Mouse (Mus musculus): ENCODE results near the gene Frs3.
"Not testable (repeated sequence)": the region's sequence is repeated elsewhere in the genome, so short reads cannot be mapped to it uniquely, and the experiment has no call there.

Gene Frs3

GRCm38 (mm10) chr17:47688608-47689575, at the start of gene Frs3:
Frs3 (plus strand) TSS chr17:47689030.
- in situ Hi-C loops (cut with MboI; ENCODE audit: low sequenced_read_pairs): no loop called here

GRCm38 (mm10) chr17:47642992-47643391, 45.8 kb upstream of the Frs3 start:
- in situ Hi-C loops (cut with MboI; ENCODE audit: low sequenced_read_pairs): no loop called here

- in situ Hi-C loops (cut with MboI; ENCODE audit: low sequenced_read_pairs): no loop called here
Measured at GRCm38 (mm10) chr17:47646683-47647082, 42.1 kb upstream of the Frs3 start.

- in situ Hi-C loops (cut with MboI; ENCODE audit: low sequenced_read_pairs): no loop called here
Measured at GRCm38 (mm10) chr17:47648966-47649365, 39.9 kb upstream of the Frs3 start.

- in situ Hi-C loops (cut with MboI; ENCODE audit: low sequenced_read_pairs): no loop called here
Measured at GRCm38 (mm10) chr17:47651953-47652352, 36.9 kb upstream of the Frs3 start.

GRCm38 (mm10) chr17:47654346-47654745, 34.5 kb upstream of the Frs3 start:
- in situ Hi-C loops (cut with MboI; ENCODE audit: low sequenced_read_pairs): not testable (repeated sequence)

GRCm38 (mm10) chr17:47655697-47656096, 33.1 kb upstream of the Frs3 start:
- in situ Hi-C loops (cut with MboI; ENCODE audit: low sequenced_read_pairs): no loop called here

- in situ Hi-C loops (cut with MboI; ENCODE audit: low sequenced_read_pairs): no loop called here
Measured at GRCm38 (mm10) chr17:47657901-47658300, 30.9 kb upstream of the Frs3 start.

- in situ Hi-C loops (cut with MboI; ENCODE audit: low sequenced_read_pairs): no loop called here
Measured at GRCm38 (mm10) chr17:47658741-47659243, 30.0 kb upstream of the Frs3 start.

- in situ Hi-C loops (cut with MboI; ENCODE audit: low sequenced_read_pairs): no loop called here
Measured at GRCm38 (mm10) chr17:47663009-47663713, 25.7 kb upstream of the Frs3 start.

- in situ Hi-C loops (cut with MboI; ENCODE audit: low sequenced_read_pairs): no loop called here
Measured at GRCm38 (mm10) chr17:47664474-47664873, 24.4 kb upstream of the Frs3 start.

GRCm38 (mm10) chr17:47669166-47669565, 19.7 kb upstream of the Frs3 start:
- in situ Hi-C loops (cut with MboI; ENCODE audit: low sequenced_read_pairs): no loop called here

- in situ Hi-C loops (cut with MboI; ENCODE audit: low sequenced_read_pairs): no loop called here
Measured at GRCm38 (mm10) chr17:47671988-47672310, 16.9 kb upstream of the Frs3 start.

GRCm38 (mm10) chr17:47672311-47673111, 16.3 kb upstream of the Frs3 start:
- in situ Hi-C loops (cut with MboI; ENCODE audit: low sequenced_read_pairs): no loop called here

- in situ Hi-C loops (cut with MboI; ENCODE audit: low sequenced_read_pairs): no loop called here
Measured at GRCm38 (mm10) chr17:47676581-47676980, 12.2 kb upstream of the Frs3 start.

GRCm38 (mm10) chr17:47678238-47678637, 10.6 kb upstream of the Frs3 start:
- in situ Hi-C loops (cut with MboI; ENCODE audit: low sequenced_read_pairs): no loop called here

- in situ Hi-C loops (cut with MboI; ENCODE audit: low sequenced_read_pairs): no loop called here
Measured at GRCm38 (mm10) chr17:47678702-47679101, 10.1 kb upstream of the Frs3 start.

- in situ Hi-C loops (cut with MboI; ENCODE audit: low sequenced_read_pairs): no loop called here
Measured at GRCm38 (mm10) chr17:47682836-47683235, 6.0 kb upstream of the Frs3 start.

- in situ Hi-C loops (cut with MboI; ENCODE audit: low sequenced_read_pairs): no loop called here
Measured at GRCm38 (mm10) chr17:47687409-47688343, 1.2 kb upstream of the Frs3 start.

GRCm38 (mm10) chr17:47688344-47688607, 554 bp upstream of the Frs3 start, which contains the start of gene Tomm6:
Tomm6 (minus strand) TSS chr17:47688386.
- in situ Hi-C loops (cut with MboI; ENCODE audit: low sequenced_read_pairs): no loop called here

Measured in CH12F3 (cell line).